Mouse (Mus musculus) kidney, adult 8-10 months (tissue): ENCODE data around the gene Tspan31.
"Not testable (repeated sequence)": the region's sequence is repeated elsewhere in the genome, so short reads cannot be mapped to it uniquely, and the experiment has no call there.

Experiments used
- DNase-seq, 2 experiments: peaks; one replicate each; pipeline ENCODE4 v3.0.0; 2022

Gene Tspan31

GRCm38 (mm10) chr10:127083292-127083914 lies 13.3 kb upstream of the Tspan31 start:
- DNase-seq, result no peak

DNA sequence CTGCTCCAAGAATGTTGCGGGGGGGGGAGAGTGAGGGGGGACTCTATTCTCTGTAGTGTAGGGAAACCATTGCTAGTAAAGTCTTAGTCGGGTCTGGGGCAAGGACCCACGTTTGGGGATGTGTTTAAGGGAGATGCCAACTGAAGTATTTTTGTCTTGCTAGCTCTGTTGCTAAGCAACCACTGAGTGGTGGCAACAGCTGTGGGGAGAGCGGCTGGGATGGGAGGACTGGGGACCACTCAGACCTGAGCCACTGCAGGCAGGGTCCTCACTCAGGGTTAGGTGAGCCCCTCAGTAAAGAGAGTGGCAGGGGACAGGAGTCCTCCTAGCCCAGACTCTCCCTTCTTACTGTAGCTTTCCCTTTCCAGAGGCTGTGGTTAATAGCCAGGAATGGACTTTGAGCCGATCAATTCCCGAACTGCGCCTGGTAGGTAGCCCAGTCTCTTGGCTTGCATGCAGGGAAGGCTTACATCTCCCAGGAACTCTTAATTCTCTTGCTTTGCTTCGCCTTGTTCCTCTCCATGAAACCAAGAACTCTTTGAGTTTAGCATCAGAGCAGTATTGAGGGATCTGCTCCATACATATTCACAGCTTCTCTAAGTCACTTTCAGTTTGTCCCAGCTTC lies 12.0 kb upstream of the Tspan31 start:
- no peak for DNase-seq

- DNase-seq, result no peak
These were observed 11.1 kb upstream of the Tspan31 start for GRCm38 (mm10) chr10:127080901-127081780.

DNA sequence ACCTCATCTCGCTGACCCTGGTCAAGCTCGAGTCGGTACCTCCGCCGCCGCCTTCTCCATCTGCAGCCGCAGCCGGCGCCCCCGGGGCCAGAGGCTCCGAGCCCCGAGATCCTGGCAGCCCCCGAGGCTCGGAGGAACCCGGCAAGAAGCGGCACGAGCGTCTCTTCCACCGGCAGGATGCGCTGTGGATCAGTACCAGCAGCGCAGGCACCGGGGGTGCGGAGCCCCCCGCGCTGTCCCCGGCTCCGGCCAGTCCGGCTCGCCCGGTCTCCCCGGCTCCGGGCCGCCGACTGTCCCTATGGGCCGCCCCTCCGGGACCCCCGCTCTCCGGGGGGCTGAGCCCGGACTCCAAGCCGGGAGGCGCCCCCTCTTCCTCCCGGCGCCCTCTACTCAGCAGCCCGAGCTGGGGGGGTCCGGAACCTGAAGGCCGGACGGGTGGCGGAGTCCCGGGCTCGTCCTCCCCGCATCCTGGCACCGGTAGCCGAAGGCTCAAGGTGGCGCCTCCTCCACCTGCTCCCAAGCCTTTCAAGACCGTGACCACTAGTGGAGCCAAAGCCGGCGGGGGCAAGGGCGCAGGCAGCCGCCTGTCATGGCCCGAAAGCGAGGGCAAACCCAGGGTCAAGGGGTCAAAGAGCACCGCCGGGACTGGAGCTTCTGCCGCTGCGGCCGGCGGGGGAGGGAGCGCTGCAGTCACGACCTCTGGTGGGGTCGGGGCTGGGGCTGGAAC lies 9.8 kb upstream of the Tspan31 start:
- DNase-seq, result no peak

GRCm38 (mm10) chr10:127078677-127079575 lies 8.9 kb upstream of the Tspan31 start:
- no peak for DNase-seq

DNA sequence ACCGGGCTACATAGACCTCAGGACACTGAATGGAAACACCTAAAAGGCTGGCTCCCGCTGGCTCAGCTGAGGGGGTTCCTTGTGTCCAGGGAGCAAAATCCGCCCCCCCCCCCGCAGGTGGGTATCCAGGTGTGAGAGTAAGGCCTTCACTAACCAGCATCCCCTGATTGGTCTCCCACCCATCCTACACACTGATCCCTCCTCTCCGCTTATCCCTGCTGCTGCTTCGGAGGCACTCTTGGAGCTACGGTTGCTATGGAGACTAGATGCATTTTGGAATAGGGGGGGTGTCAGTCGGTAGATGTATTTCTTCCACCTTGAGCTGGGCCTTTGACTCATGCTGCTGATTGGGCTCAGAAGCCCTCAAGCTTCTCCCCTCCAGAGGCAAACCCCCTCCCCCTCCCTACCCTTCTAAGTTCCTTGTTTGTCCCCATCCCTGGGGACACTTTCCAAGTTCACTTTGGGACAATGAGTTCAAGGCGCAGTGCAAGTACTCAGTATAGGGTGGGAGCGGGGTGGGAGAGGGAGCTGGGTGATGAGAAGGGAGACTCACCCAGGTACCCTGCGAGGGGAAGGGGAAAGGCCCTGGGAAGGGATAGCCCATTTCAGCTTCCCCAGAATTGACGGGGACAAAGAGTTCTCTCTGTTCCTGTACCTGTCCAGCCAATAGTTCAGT lies 8.1 kb upstream of the Tspan31 start:
- DNase-seq, result no peak

DNA sequence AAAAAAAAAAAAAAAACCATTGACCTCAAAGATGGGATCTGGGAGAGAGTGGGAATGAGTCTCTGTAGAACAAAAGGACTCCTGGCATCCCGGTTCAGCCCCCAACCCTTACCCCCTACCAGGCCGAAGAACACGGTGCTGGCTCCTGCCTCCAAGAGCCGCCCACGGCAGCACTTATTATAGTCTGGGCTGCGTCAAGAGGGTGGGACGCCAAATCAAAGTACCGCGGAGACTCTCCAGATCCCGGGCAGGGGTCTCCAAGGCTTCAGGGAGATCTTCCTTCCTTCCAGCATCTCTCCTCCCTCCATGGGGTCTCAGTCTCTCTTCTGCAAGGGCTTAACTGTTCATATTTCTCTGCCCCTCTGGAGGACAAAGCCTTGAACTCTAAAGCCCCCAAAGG lies 7.5 kb upstream of the Tspan31 start:
- DNase-seq, result no peak

GRCm38 (mm10) chr10:127076082-127076481 lies 6.0 kb upstream of the Tspan31 start:
- no peak for DNase-seq

- DNase-seq, result no peak
These were observed 5.6 kb upstream of the Tspan31 start for GRCm38 (mm10) chr10:127075651-127076050.

GRCm38 (mm10) chr10:127075080-127075479 lies 5.0 kb upstream of the Tspan31 start, which contains the start of gene Agap2:
Gene Agap2, plus strand, starts transcription at chr10:127075284.
- DNase-seq, result no peak

DNA sequence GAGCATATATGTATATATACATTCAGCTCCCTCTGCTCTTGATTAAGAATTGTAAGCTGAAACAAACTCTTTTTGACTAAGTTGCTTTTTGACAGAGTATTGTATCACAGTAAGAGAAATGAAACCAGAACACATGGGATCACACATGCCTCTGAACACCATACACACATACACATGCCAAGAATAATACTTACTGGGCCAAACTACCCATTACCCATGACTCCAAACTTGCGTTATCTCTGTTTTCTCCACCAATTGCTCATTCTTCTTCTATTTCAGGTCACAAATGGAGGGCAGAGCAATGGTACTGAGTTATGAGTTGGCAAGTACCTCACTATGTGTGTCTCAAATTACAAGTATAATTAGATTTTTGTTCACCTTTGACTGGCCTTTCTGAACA lies 3.9 kb upstream of the Tspan31 start:
- DNase-seq, result no peak

GRCm38 (mm10) chr10:127072969-127073368 lies 2.9 kb upstream of the Tspan31 start:
- not testable (repeated sequence) for DNase-seq

DNA sequence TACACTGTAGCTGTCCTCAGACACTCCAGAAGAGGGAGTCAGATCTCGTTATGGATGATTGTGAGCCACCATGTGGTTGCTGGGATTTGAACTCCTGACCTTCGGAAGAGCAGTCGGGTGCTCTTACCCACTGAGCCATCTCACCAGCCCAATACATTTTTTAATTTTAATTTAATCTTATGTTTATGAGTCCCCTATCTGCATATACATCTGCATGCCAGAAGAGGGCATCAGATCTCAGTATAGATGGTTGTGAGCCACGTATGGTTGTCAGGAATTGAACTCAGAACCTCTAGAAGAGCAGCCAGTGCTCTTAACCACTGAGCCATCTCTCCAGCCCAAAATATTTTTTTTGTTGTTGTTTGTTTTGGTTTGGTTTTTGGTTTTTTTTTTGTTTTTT lies 2.2 kb upstream of the Tspan31 start:
- DNase-seq, result not testable (repeated sequence)

DNA sequence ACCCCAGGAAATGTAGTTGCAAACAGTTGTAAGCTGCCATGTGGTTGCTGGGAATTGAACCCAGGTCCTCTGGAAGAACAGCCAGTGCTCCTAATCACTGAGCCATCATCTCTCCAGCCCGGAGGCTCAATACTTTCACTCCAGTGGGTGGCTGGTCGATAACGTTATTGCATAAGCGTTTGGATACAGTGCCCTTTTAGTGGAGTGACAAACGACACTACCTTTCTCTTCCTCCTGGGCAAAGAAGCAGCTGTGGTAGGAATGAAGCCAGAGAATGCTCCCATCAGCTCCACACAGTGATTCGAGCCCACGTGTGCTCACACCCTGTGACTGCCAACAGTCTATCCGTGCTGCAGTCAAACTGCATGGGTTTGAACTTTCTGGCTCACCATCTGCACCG lies 1.1 kb upstream of the Tspan31 start:
- no peak for DNase-seq

DNA sequence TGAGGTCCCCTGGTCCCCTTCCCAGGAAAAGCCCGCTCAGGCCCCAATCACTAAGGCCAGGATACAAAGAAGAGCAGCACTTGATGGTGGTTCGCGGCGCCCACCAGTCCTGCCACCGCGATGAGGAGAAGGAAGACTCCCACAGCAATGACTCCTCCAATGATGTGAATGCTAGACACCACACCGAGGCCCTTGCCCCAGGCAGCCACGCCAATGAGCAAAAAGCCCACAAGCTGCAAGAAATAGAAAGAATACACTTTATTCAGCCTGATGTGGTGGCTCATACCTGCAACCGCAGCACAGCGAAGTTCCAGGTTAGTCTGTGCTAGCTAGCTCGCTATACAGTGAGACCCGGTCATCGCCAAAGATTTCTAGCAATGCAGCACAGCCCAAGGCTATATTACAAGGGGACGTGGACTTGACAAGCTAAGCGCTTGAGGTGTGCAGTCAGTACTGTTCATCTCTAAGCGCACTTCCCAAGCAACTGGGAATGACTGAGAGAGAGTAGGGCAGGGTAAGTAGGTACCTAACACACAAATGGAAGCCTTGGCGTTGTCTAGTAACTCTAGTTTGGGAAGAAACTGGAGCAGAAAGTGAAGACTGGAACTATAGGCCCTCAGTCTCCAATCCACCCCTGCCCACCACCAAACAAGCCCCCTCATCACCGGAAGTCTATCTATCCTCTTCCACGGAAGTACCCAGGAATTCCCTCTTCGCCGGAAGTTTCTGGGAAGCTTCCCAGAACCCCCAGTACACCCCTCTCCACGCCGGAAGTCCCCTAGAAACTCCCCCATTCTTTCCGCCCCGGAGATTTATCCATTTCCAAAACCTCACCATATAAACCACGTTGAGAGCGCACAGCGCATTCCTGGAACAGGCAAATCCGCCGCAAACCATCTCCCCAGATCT lies 529 bp downstream of the Tspan31 start:
- DNase-seq, result no peak

DNA sequence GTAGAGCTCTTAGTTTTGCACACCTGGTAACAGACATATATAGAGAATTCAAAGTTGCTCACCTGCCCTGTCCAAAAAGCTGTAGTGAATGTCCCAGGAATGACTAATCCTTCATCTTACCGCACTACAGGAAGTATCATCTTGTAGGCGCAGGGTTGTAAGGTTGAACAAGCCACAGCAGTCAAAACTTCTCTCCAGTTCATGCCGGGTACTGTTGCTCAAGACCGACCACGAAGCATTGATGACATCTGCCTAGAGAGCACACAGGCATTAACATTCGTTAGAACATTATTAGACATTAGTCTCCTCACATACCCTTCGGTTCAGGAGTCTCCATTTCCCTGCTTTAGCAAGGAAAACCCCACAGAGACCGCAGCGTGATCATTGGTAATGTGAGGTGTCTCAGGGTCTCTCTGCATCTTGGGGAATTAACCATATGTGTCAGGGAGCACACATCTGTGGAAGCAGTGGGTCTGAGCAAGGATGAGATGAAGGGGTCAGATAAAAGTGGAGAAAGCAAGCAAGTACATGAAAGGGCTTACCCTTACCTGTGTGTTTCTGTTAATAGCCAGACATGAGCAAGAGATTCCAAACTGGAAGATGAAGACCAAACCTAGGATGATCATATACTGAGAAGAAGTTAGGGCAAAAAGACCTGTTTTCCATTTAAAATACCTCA lies 1.6 kb downstream of the Tspan31 start:
- DNase-seq, result no peak

DNA sequence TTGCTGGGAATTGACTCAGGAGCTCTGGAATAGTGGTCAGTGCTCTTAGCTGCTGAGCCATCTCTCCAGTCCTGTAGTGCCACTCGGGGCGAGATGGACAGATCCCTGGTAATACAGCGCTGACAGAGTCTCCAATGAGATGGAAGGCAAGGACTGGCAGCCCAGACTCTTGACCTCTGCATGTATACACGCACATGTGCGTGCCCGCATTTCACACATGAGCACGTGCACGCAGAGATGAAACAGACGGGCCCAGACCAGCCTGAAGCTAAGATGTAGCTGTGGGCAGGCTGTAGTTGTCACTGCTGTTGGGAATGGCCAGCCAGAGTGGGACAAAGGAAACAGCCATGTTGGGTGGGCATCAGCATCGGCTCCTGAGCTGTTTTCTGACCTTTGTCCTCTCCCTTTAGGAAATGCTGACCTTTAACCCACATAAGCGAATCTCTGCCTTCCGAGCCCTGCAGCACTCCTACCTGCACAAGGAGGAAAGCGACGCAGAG lies 3.5 kb downstream of the Tspan31 start:
- no peak for DNase-seq

- DNase-seq, result peak in 1 of 2 experiments; percentile 55
These were observed 4.1 kb downstream of the Tspan31 start for GRCm38 (mm10) chr10:127065981-127066380.
